Mouse (Mus musculus) urinary bladder, postnatal 36 days (tissue): ENCODE results near the gene Gm12216.

ENCODE experiments used
- DNase-seq, 2 experiments: peaks; one replicate each; pipeline ENCODE4 v3.0.0; 2022; ENCODE audit warnings: low spot score in 2 of 2, mixed read lengths in 1 of 2

Gene Gm12216

GRCm38 (mm10) chr11:53747985-53748384, 111.1 kb downstream of the Gm12216 start:
- DNase-seq: no peak

- DNase-seq: no peak
These were observed 113.8 kb downstream of the Gm12216 start for GRCm38 (mm10) chr11:53745260-53745659.

GRCm38 (mm10) chr11:53742353-53742752, 116.7 kb downstream of the Gm12216 start:
- DNase-seq: no peak

- DNase-seq: peak; percentile 39 to 59
These were observed 121.5 kb downstream of the Gm12216 start for GRCm38 (mm10) chr11:53737573-53737946.

GRCm38 (mm10) chr11:53736771-53737572, 122.1 kb downstream of the Gm12216 start:
- DNase-seq: peak; percentile 64 to 71

GRCm38 (mm10) chr11:53735682-53736245, 123.3 kb downstream of the Gm12216 start:
- DNase-seq: peak in 1 of 2 experiments; percentile 37

GRCm38 (mm10) chr11:53734970-53735681, 123.9 kb downstream of the Gm12216 start:
- no peak for DNase-seq

GRCm38 (mm10) chr11:53734431-53734830, 124.6 kb downstream of the Gm12216 start:
- DNase-seq: no peak

- DNase-seq: no peak
These were observed 125.2 kb downstream of the Gm12216 start for GRCm38 (mm10) chr11:53733824-53734223.
